Comparison of ENCODE assay signal across 8 mouse cellular contexts in the genomic region with DNA sequence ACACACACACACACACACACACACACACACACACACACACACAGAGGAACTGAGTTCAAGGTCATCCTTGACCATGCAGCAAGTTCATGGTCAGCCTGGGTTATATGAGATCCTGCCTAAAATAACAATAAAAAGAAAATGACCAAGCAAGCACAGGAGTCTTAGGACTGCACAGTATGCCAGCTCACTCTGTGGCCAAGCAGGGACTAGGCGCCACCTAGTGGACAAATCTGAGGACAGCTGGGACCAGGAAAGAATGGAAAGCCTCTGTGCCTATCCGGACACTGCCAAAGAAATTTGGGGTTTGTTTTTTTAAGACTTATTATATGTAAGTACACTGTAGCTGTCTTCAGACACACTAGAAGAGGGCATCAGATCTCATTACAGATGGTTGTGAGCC. TPM values are rescaled to one million over a fixed set of nuclear protein-coding genes. Genes with fewer than 3 reads are reported as not detected.
A peak's percentile ranks its signal among the peaks of the same experiment; 100 is the strongest.
DNase-seq lines count a peak whose midpoint lies in the region; ATAC-seq and TF ChIP-seq lines count a peak whose summit lies in the region.

No protein-coding gene starts in this region.

- peak; percentile 73 for ATAC-seq in intestine, embryonic 14.5 days (replicated peaks; ENCODE audit: low FRiP score, low TSS enrichment, low read depth)
- peak; percentile 63; the same call in 1 of the 2 replicates for ATAC-seq in midbrain, embryonic 11.5 days (ENCODE audit: low FRiP score)

- H3K27ac ChIP-seq in intestine, embryonic 14.5 days (ENCODE audit: low read depth): no peak overlapping the region
- no peak overlapping the region for H3K27ac ChIP-seq in midbrain, embryonic 11.5 days (ENCODE audit: low read depth, low read length)
- no peak overlapping the region for H3K27ac ChIP-seq in small intestine, adult 2 months (ENCODE audit: insufficient read depth, low read depth, low read length)

- peaks cover 4% of the 10 kb centered on the region for H3K4me1 ChIP-seq in intestine, embryonic 14.5 days (replicated peaks; ENCODE audit: control insufficient read depth, insufficient read depth, low read length)
- H3K4me1 ChIP-seq in midbrain, embryonic 11.5 days (ENCODE audit: control insufficient read depth, insufficient read depth, low read length): no peaks in the 10 kb centered on the region
- peaks cover 18% of the 10 kb centered on the region; the same call in 1 of the 2 replicates for H3K4me1 ChIP-seq in small intestine, adult 2 months (ENCODE audit: control insufficient read depth, insufficient read depth, insufficient read length, low read length)

- peak; percentile 32 for DNase-seq in ovary, adult 18-20 months (ENCODE audit: low spot score)
- no peak for DNase-seq in ovary, postnatal 10 days (ENCODE audit: low spot score)
- peak; percentile 65 to 78 for DNase-seq in cerebellum, postnatal 25 days
- DNase-seq in gastrocnemius, adult 18-20 months (ENCODE audit: low spot score): peak; percentile 76
- peak; percentile 94 for DNase-seq in intestine, embryonic 14.5 days (ENCODE audit: low spot score)
- DNase-seq in left cerebral cortex, postnatal 4 days: peak; percentile 68
- peak; percentile 98 for DNase-seq in midbrain, embryonic 11.5 days (ENCODE audit: low spot score, missing footprints)

- 8% methylated on average over 2 of the region's 2 CpGs for WGBS in intestine, embryonic 14.5 days
- 30% methylated on average over 2 of the region's 2 CpGs for WGBS in midbrain, embryonic 11.5 days
- WGBS in small intestine, adult 2 months: 9% methylated on average over 2 of the region's 2 CpGs

- no peaks in the 10 kb centered on the region for H3K27me3 ChIP-seq in intestine, embryonic 14.5 days (replicated peaks; ENCODE audit: control insufficient read depth, insufficient read depth, low read length)
- H3K27me3 ChIP-seq in midbrain, embryonic 11.5 days (ENCODE audit: control insufficient read depth, insufficient read depth, low read length): no peaks in the 10 kb centered on the region
- H3K27me3 ChIP-seq in small intestine, adult 2 months (ENCODE audit: control insufficient read depth, insufficient read depth, low read length): no peaks in the 10 kb centered on the region

- no peaks in the 10 kb centered on the region for H3K9me3 ChIP-seq in intestine, embryonic 14.5 days (ENCODE audit: control insufficient read depth, low read length)
- H3K9me3 ChIP-seq in midbrain, embryonic 11.5 days (ENCODE audit: control insufficient read depth, low read length): no peaks in the 10 kb centered on the region

- H3K36me3 ChIP-seq in intestine, embryonic 14.5 days (ENCODE audit: control insufficient read depth, insufficient read depth, low read length): peaks cover 78% of the 10 kb centered on the region
- H3K36me3 ChIP-seq in midbrain, embryonic 11.5 days (ENCODE audit: control insufficient read depth, insufficient read depth, low read length): peaks cover 34% of the 10 kb centered on the region
- peaks cover 40% of the 10 kb centered on the region for H3K36me3 ChIP-seq in small intestine, adult 2 months (ENCODE audit: control insufficient read depth, insufficient read depth, low read length)

- no peak overlapping the region for H3K9ac ChIP-seq in intestine, embryonic 14.5 days (ENCODE audit: low read length)
- H3K9ac ChIP-seq in midbrain, embryonic 11.5 days (ENCODE audit: low read length): no peak overlapping the region

- intact Hi-C loops in left cerebral cortex, postnatal 4 days (cut with DNase I): loop anchor here (5.0 kb wide), 1 partner anchor 101 kb away; no protein-coding TSS in a partner anchor

- peak; percentile 93; the same call in 1 of the 2 replicates for TF ChIP-seq CTCF in small intestine, adult 2 months (IDR thresholded peaks at IDR 0.05; ENCODE audit: extremely low read depth, insufficient read length, insufficient replicate concordance, low read depth, low read length)

- H3K4me2 ChIP-seq in intestine, embryonic 14.5 days (ENCODE audit: low read length): no peak overlapping the region
- H3K4me2 ChIP-seq in midbrain, embryonic 11.5 days: no peak overlapping the region

- H3K4me3 ChIP-seq in intestine, embryonic 14.5 days (ENCODE audit: low read depth, low read length): no peak overlapping the region
- H3K4me3 ChIP-seq in midbrain, embryonic 11.5 days (ENCODE audit: low read depth, low read length): no peak overlapping the region
- H3K4me3 ChIP-seq in small intestine, adult 2 months (ENCODE audit: low read depth, low read length): no peak overlapping the region

- TF ChIP-seq POLR2A in small intestine, adult 2 months (IDR thresholded peaks at IDR 0.05; ENCODE audit: low read depth, low read length): no peak

RNA-seq across cellular contexts. Expression of gene Srrm1, which starts 35.2 kb away (rescaled TPM):
- 10 to 100 TPM; 58.3 to 60.1 TPM for total RNA-seq in gastrocnemius, adult 18-20 months (2021)
- polyA plus RNA-seq in intestine, embryonic 14.5 days (2014; fragmentation: Nextera tagmentation; extraction: Ambion mirVana): 201 and 215 TPM in 2 replicates
- 100 to 1,000 TPM; 162 to 169 TPM for total RNA-seq in left cerebral cortex, postnatal 4 days (2021)
- 225 and 257 TPM in 2 replicates for polyA plus RNA-seq in midbrain, embryonic 11.5 days (2014; fragmentation: Nextera tagmentation; extraction: Ambion mirVana)
- 7.4 and 12.2 TPM in 2 replicates for polyA plus RNA-seq in small intestine, adult 2 months (2012; rRNA removed)

RNA-seq across cellular contexts. Expression of gene Clic4, which starts 45.4 kb away (rescaled TPM):
- total RNA-seq in gastrocnemius, adult 18-20 months (2021): 10 to 100 TPM; 27.6 to 40.4 TPM
- polyA plus RNA-seq in intestine, embryonic 14.5 days (2014; fragmentation: Nextera tagmentation; extraction: Ambion mirVana): 107 and 114 TPM in 2 replicates
- 10 to 100 TPM; 27.6 to 27.8 TPM for total RNA-seq in left cerebral cortex, postnatal 4 days (2021)
- polyA plus RNA-seq in midbrain, embryonic 11.5 days (2014; fragmentation: Nextera tagmentation; extraction: Ambion mirVana): 168 and 173 TPM in 2 replicates
- polyA plus RNA-seq in small intestine, adult 2 months (2012; rRNA removed): 20.6 and 26.2 TPM in 2 replicates

Comparison
In these comparisons a context has a peak if more than half of its experiments do, and no peak if none do; other contexts are left out.
1. RNA of gene Srrm1, which starts 35.2 kb away (polyA plus RNA-seq): 225 to 257 TPM in midbrain, embryonic 11.5 days and 201 to 215 TPM in intestine, embryonic 14.5 days; 7.4 to 12.2 TPM in small intestine, adult 2 months; every median in the first group is over 10 times any median in the second.